Mouse (Mus musculus) lung, embryonic 16.5 days (tissue): ENCODE results near the gene Cox7a2. TPM values are rescaled to one million over a fixed set of nuclear protein-coding genes. Genes with fewer than 3 reads are reported as not detected.
A peak's percentile ranks its signal among the peaks of the same experiment; 100 is the strongest.

ENCODE experiments used
- ATAC-seq: fragments of 200-750 bp; cut with Nextera tagmentation; 2 replicates; pipeline ENCODE4 v1.8.0; 2017; ENCODE audit warnings: low read depth, mild to moderate bottlenecking, moderate library complexity
- H3K27ac ChIP-seq: fragments of 300-500 bp; sonication (generic); 2 replicates; pipeline ENCODE4 v1.5.1; 2014; ENCODE audit warnings: mild to moderate bottlenecking, control low read depth, low read length
- H3K27me3 ChIP-seq: fragments of 300-500 bp; sonication (generic); 2 replicates; pipeline ENCODE4 v1.6.1; 2014; ENCODE audit warnings: low read depth, low read length, mixed read lengths; ENCODE audit not compliant: control insufficient read depth, insufficient read depth
- H3K36me3 ChIP-seq: fragments of 300-500 bp; sonication (generic); 2 replicates; pipeline ENCODE4 v1.6.1; 2014; ENCODE audit warnings: low read length; ENCODE audit not compliant: control insufficient read depth, insufficient read depth
- H3K4me1 ChIP-seq: fragments of 300-500 bp; sonication (generic); replicated peaks from 2 replicates; pipeline ENCODE4 v1.6.1; 2014; ENCODE audit warnings: low read length, mixed read lengths; ENCODE audit not compliant: control insufficient read depth, insufficient read depth
- H3K4me2 ChIP-seq: fragments of 300-500 bp; sonication (generic); 2 replicates; pipeline ENCODE4 v1.6.1; 2014; ENCODE audit warnings: low read depth, low read length, control low read depth
- H3K4me3 ChIP-seq: fragments of 300-500 bp; sonication (generic); 2 replicates; pipeline ENCODE4 v1.5.1; 2014; ENCODE audit warnings: mild to moderate bottlenecking, low read length, control low read depth
- H3K9ac ChIP-seq: fragments of 300-500 bp; sonication (generic); 2 replicates; pipeline ENCODE4 v1.6.1; 2014; ENCODE audit warnings: low read length, control low read depth
- H3K9me3 ChIP-seq: fragments of 300-500 bp; sonication (generic); 2 replicates; pipeline ENCODE4 v1.6.1; 2016; ENCODE audit warnings: low read length; ENCODE audit not compliant: control insufficient read depth
- WGBS: fragments of 180-500 bp; shearing (Covaris S2); extraction: QIAGEN DNeasy Blood & Tissue Kit; methylation state at CpG from one replicate; pipeline ENCODE4 v1.1.7; 2014; 5-methylcytosine and 5-hydroxymethylcytosine counted together
- polyA plus RNA-seq: library from polyadenylated mRNA; unstranded; fragments of >200 nt; fragmentation: Nextera tagmentation; extraction: Ambion mirVana; gene quantifications from 2 replicates; pipeline ENCODE4 v1.2.1, GENCODE M21; 2015

The Cox7a2 gene
- polyA plus RNA-seq, result 676 and 713 TPM in 2 replicates

- ATAC-seq, result peak; percentile 99
- Histone ChIP-seq H3K4me2 (peak within 1 kb of the TSS; percentile 78), H3K36me3 (peaks cover 7% of the 10 kb centered on the region), H3K4me3 (peak within 1 kb of the TSS; percentile 94), H3K4me1 (peaks cover 12% of the 10 kb centered on the region), H3K27me3 (no peaks in the 10 kb centered on the region), H3K9me3 (no peaks in the 10 kb centered on the region), H3K9ac (peak within 1 kb of the TSS; percentile 92), H3K27ac (peak within 1 kb of the TSS; percentile 84)
- WGBS, result under 1% methylated on average over 49 of the region's 49 CpGs
These were observed at the start of gene Cox7a2 for GRCm38 (mm10) chr9:79759385-79760005. TSS of gene Cox7a2 (minus strand) at chr9:79759878.

GRCm38 (mm10) chr9:79809411-79809810, 49.7 kb upstream of the Cox7a2 start:
- no peaks in the 10 kb centered on the region for H3K9me3 ChIP-seq
- ATAC-seq, result no peak
- H3K4me3 ChIP-seq, result no peak overlapping the region
- H3K4me2 ChIP-seq, result no peak overlapping the region
- peaks cover 15% of the 10 kb centered on the region for H3K4me1 ChIP-seq
- no peaks in the 10 kb centered on the region for H3K36me3 ChIP-seq
- 33% methylated on average over 6 of the region's 6 CpGs for WGBS
- H3K27me3 ChIP-seq, result no peaks in the 10 kb centered on the region
- no peak overlapping the region for H3K9ac ChIP-seq
- peak overlapping the region; percentile 68 for H3K27ac ChIP-seq

GRCm38 (mm10) chr9:79807178-79807577, 47.5 kb upstream of the Cox7a2 start:
- H3K9me3 ChIP-seq, result no peaks in the 10 kb centered on the region
- H3K4me1 ChIP-seq, result peaks cover 15% of the 10 kb centered on the region
- no peaks in the 10 kb centered on the region for H3K27me3 ChIP-seq
- 0 out of 2 replicates have a peak, but pooled peaks have one; percentile 43 for ATAC-seq
- no peaks in the 10 kb centered on the region for H3K36me3 ChIP-seq
- 0 out of 2 replicates have a peak overlapping the region, but pooled peaks have one; percentile 5 for H3K9ac ChIP-seq
- no peak overlapping the region for H3K4me3 ChIP-seq
- WGBS, result 24% methylated on average over 4 of the region's 4 CpGs
- no peak overlapping the region for H3K4me2 ChIP-seq
- no peak overlapping the region for H3K27ac ChIP-seq

GRCm38 (mm10) chr9:79806317-79807075, 46.8 kb upstream of the Cox7a2 start:
- H3K4me1 ChIP-seq, result peaks cover 13% of the 10 kb centered on the region
- no peak overlapping the region for H3K4me3 ChIP-seq
- peak; percentile 41; the same call in 1 of the 2 replicates for ATAC-seq
- H3K27me3 ChIP-seq, result no peaks in the 10 kb centered on the region
- WGBS, result 46% methylated on average over 12 of the region's 12 CpGs
- no peak overlapping the region for H3K9ac ChIP-seq
- H3K9me3 ChIP-seq, result no peaks in the 10 kb centered on the region
- no peaks in the 10 kb centered on the region for H3K36me3 ChIP-seq
- no peak overlapping the region for H3K4me2 ChIP-seq
- no peak overlapping the region for H3K27ac ChIP-seq

- Histone ChIP-seq H3K4me1 (peaks cover 13% of the 10 kb centered on the region), H3K27me3 (no peaks in the 10 kb centered on the region), H3K27ac (no peak overlapping the region), H3K4me3 (no peak overlapping the region), H3K4me2 (no peak overlapping the region), H3K9ac (no peak overlapping the region), H3K36me3 (no peaks in the 10 kb centered on the region), H3K9me3 (no peaks in the 10 kb centered on the region)
- 84% methylated on average over 10 of the region's 10 CpGs for WGBS
- ATAC-seq, result no peak
These were observed 45.7 kb upstream of the Cox7a2 start for GRCm38 (mm10) chr9:79805426-79805825.

- Histone ChIP-seq H3K4me1 (0 out of 2 replicates have a peak, but pooled peaks cover 5% of the 10 kb centered on the region), H3K36me3 (no peaks in the 10 kb centered on the region), H3K4me2 (peak overlapping the region; percentile 14; the same call in 1 of the 2 replicates), H3K4me3 (no peak overlapping the region), H3K27ac (peak overlapping the region; percentile 36; the same call in 1 of the 2 replicates), H3K27me3 (no peaks in the 10 kb centered on the region), H3K9me3 (no peaks in the 10 kb centered on the region), H3K9ac (no peak overlapping the region)
- WGBS, result 38% methylated on average over 7 of the region's 7 CpGs
- ATAC-seq, result no peak
These were observed 36.9 kb upstream of the Cox7a2 start for GRCm38 (mm10) chr9:79796461-79797135.

GRCm38 (mm10) chr9:79795076-79795475, 35.4 kb upstream of the Cox7a2 start:
- no peaks in the 10 kb centered on the region for H3K9me3 ChIP-seq
- H3K27ac ChIP-seq, result no peak overlapping the region
- H3K27me3 ChIP-seq, result no peaks in the 10 kb centered on the region
- no peak overlapping the region for H3K9ac ChIP-seq
- H3K36me3 ChIP-seq, result no peaks in the 10 kb centered on the region
- WGBS, result 73% methylated on average over 1 of the region's 1 CpGs
- no peak for ATAC-seq
- H3K4me2 ChIP-seq, result no peak overlapping the region
- peaks cover 9% of the 10 kb centered on the region for H3K4me1 ChIP-seq
- H3K4me3 ChIP-seq, result no peak overlapping the region

- Histone ChIP-seq H3K9me3 (no peaks in the 10 kb centered on the region), H3K4me1 (peaks cover 10% of the 10 kb centered on the region), H3K4me2 (peak within 1 kb of the TSS; percentile 80), H3K4me3 (peak within 1 kb of the TSS; percentile 70), H3K36me3 (no peaks in the 10 kb centered on the region), H3K27me3 (no peaks in the 10 kb centered on the region), H3K9ac (peak within 1 kb of the TSS; percentile 93), H3K27ac (peak within 1 kb of the TSS; percentile 95)
- WGBS, result under 1% methylated on average over 88 of the region's 91 CpGs
- ATAC-seq, result peak; percentile 97
These were observed 33.5 kb upstream of the Cox7a2 start, which contains the start of gene Tmem30a for GRCm38 (mm10) chr9:79792841-79793835. TSS of gene Tmem30a (minus strand) at chr9:79793507.
